Mouse (Mus musculus): ENCODE measurements around the gene Serinc5. TPM values are rescaled to one million over a fixed set of nuclear protein-coding genes. Genes with fewer than 3 reads are reported as not detected.

The Serinc5 gene
- polyA plus RNA-seq, 1 experiment from 2014 or later, result 5.8 TPM

- WGBS (ENCODE audit: missing documents), result 28% methylated on average over 7 of the region's 7 CpGs
These were observed 140.2 kb downstream of the Serinc5 start for GRCm38 (mm10) chr13:92750976-92751518.

GRCm38 (mm10) chr13:92751726-92752565 is 141.1 kb downstream of the Serinc5 start:
- whole genome bisulfite sequencing (ENCODE audit: missing documents), result 71% methylated on average over 19 of the region's 21 CpGs
- no peak overlapping the region for H3K27ac ChIP-seq

More at GRCm38 (mm10) chr13:92750976-92751518, 140.2 kb downstream of the Serinc5 start:
- Histone ChIP-seq H3K36me3 (ENCODE audit: inconsistent target) (no peaks in the 10 kb centered on the region), H3K79me2 (ENCODE audit: inconsistent target) (no peaks in the 10 kb centered on the region), H3K4me3 (ENCODE audit: inconsistent target) (no peak overlapping the region), H3K27ac (no peak overlapping the region)

GRCm38 (mm10) chr13:92753676-92754075 is 142.8 kb downstream of the Serinc5 start:
- H3K4me3 ChIP-seq (ENCODE audit: inconsistent target), result no peak overlapping the region
- WGBS (ENCODE audit: missing documents), result 87% methylated on average over 8 of the region's 8 CpGs
- H3K79me2 ChIP-seq (ENCODE audit: inconsistent target), result no peaks in the 10 kb centered on the region
- no peaks in the 10 kb centered on the region for H3K36me3 ChIP-seq (ENCODE audit: inconsistent target)
- H3K27ac ChIP-seq, result no peak overlapping the region

More at GRCm38 (mm10) chr13:92751726-92752565, 141.1 kb downstream of the Serinc5 start:
- Histone ChIP-seq H3K79me2 (ENCODE audit: inconsistent target) (no peaks in the 10 kb centered on the region), H3K4me3 (ENCODE audit: inconsistent target) (no peak overlapping the region), H3K36me3 (ENCODE audit: inconsistent target) (no peaks in the 10 kb centered on the region)

GRCm38 (mm10) chr13:92755036-92755435 is 144.1 kb downstream of the Serinc5 start:
- Histone ChIP-seq H3K27ac (no peak overlapping the region), H3K4me3 (ENCODE audit: inconsistent target) (no peak overlapping the region), H3K36me3 (ENCODE audit: inconsistent target) (no peaks in the 10 kb centered on the region), H3K79me2 (ENCODE audit: inconsistent target) (no peaks in the 10 kb centered on the region)
- WGBS (ENCODE audit: missing documents), result 87% methylated on average over 7 of the region's 7 CpGs

GRCm38 (mm10) chr13:92757972-92758585 is 147.2 kb downstream of the Serinc5 start:
- no peak overlapping the region for H3K27ac ChIP-seq
- no peaks in the 10 kb centered on the region for H3K36me3 ChIP-seq (ENCODE audit: inconsistent target)
- H3K4me3 ChIP-seq (ENCODE audit: inconsistent target), result no peak overlapping the region
- WGBS (ENCODE audit: missing documents), result 92% methylated on average over 12 of the region's 12 CpGs
- H3K79me2 ChIP-seq (ENCODE audit: inconsistent target), result no peaks in the 10 kb centered on the region

GRCm38 (mm10) chr13:92759096-92759495 is 148.2 kb downstream of the Serinc5 start:
- Histone ChIP-seq H3K79me2 (ENCODE audit: inconsistent target) (no peaks in the 10 kb centered on the region), H3K27ac (no peak overlapping the region), H3K36me3 (ENCODE audit: inconsistent target) (no peaks in the 10 kb centered on the region), H3K4me3 (ENCODE audit: inconsistent target) (no peak overlapping the region)
- WGBS (ENCODE audit: missing documents), result 93% methylated on average over 4 of the region's 4 CpGs

- Histone ChIP-seq H3K27ac (no peak overlapping the region), H3K4me3 (ENCODE audit: inconsistent target) (no peak overlapping the region), H3K36me3 (ENCODE audit: inconsistent target) (no peaks in the 10 kb centered on the region), H3K79me2 (ENCODE audit: inconsistent target) (no peaks in the 10 kb centered on the region)
- 89% methylated on average over 6 of the region's 6 CpGs for WGBS (ENCODE audit: missing documents)
These were observed 149.6 kb downstream of the Serinc5 start for GRCm38 (mm10) chr13:92760519-92760918.

Other genes starting within 250 kb of the Serinc5 start
- gene Ankrd34b, start 185.2 kb upstream of the Serinc5 start, polyA plus RNA-seq (2018), result not detected in 3 replicates
- 6.2 to 7.4 TPM (median 6.4 TPM) in 3 replicates for gene Fam151b, start 127.1 kb upstream of the Serinc5 start, polyA plus RNA-seq (2018)
- gene Zfyve16, start 80.2 kb upstream of the Serinc5 start, polyA plus RNA-seq (2018), result 13.9 to 17.0 TPM (median 15.7 TPM) in 3 replicates
- gene Spz1, start 34.9 kb upstream of the Serinc5 start, polyA plus RNA-seq (2018), result not detected in 3 replicates
- gene Thbs4, start 183.7 kb downstream of the Serinc5 start, polyA plus RNA-seq (2018), result not detected in 3 replicates
- 3.7 to 5.2 TPM (median 4.4 TPM) in 3 replicates for gene Mtx3, start 233.7 kb downstream of the Serinc5 start, polyA plus RNA-seq (2018)